In genomic region chr3:124712166-124712565, GRCm38 (mm10) we compare ENCODE assay signal across 13 mouse cellular contexts.
"Had no signal": no experiment of that assay in that cellular context is flagged by ENCODE, and none has a peak within 500 bp of the region (broad histone marks: within the 10 kb centered on the region; RNA-seq: fewer than 3 reads in every experiment).

No protein-coding gene starts in this region.

- H3K4me2 ChIP-seq: limb, embryonic 12.5 days; liver, embryonic 13.5 days; lung, embryonic 15.5 days; neural tube, embryonic 15.5 days had no signal

- DNase-seq: kidney, adult 18-20 months; kidney, postnatal 10 days; layer of hippocampus, postnatal 36 days; liver; liver, embryonic 13.5 days; liver, postnatal 0 days; right cerebral cortex, adult 18-20 months; right cerebral cortex, postnatal 25 days; thymus, postnatal 14 days had no signal

- ATAC-seq: liver, postnatal 0 days; midbrain, embryonic 16.5 days had no signal

- H3K4me3 ChIP-seq: limb, embryonic 12.5 days; liver, embryonic 13.5 days; lung, embryonic 15.5 days; neural tube, embryonic 15.5 days had no signal

- H3K9me3 ChIP-seq: limb, embryonic 12.5 days; liver, embryonic 13.5 days; lung, embryonic 15.5 days; neural tube, embryonic 15.5 days had no signal

- H3K36me3 ChIP-seq: limb, embryonic 12.5 days; liver, embryonic 13.5 days; lung, embryonic 15.5 days; neural tube, embryonic 15.5 days had no signal

- H3K9ac ChIP-seq: limb, embryonic 12.5 days; liver, embryonic 13.5 days; liver, postnatal 0 days; lung, embryonic 15.5 days; neural tube, embryonic 15.5 days had no signal

- H3K27ac ChIP-seq: limb, embryonic 12.5 days; liver, embryonic 13.5 days; lung, embryonic 15.5 days; neural tube, embryonic 15.5 days had no signal

- H3K27me3 ChIP-seq: limb, embryonic 12.5 days; liver, embryonic 13.5 days; lung, embryonic 15.5 days; neural tube, embryonic 15.5 days had no signal

- H3K4me1 ChIP-seq: limb, embryonic 12.5 days; liver, embryonic 13.5 days; lung, embryonic 15.5 days; neural tube, embryonic 15.5 days had no signal
